Mouse (Mus musculus): Measurements from ENCODE around the gene Fgd3.

Gene Fgd3

GRCm38 (mm10) chr13:49300771-49301170 is 19.3 kb downstream of the Fgd3 start:
- no peak for DNase-seq (ENCODE audit: low spot score)

- no peak for DNase-seq (ENCODE audit: low spot score)
These were observed 21.4 kb downstream of the Fgd3 start for GRCm38 (mm10) chr13:49298514-49299381.

DNA sequence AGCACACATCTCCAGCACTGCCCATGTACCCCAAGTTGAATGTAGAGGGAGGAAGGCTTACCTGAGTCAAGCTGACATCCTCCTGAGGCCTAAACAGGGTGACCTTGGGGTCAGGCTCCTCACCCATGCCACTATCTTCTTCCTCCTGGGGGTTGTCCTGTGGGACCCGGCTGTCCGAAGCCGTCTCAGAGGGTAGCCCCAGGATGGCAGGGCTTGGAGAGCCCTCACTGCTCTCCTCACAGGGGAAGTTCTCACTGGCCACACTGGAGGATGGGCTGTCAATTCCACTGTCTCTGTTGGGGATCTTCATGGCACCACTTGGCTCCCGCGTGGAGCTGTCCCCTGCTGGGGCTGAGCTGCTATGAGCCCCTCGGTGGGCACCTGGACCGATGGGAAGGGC is 23.8 kb downstream of the Fgd3 start:
- DNase-seq (ENCODE audit: low spot score): no peak

DNA sequence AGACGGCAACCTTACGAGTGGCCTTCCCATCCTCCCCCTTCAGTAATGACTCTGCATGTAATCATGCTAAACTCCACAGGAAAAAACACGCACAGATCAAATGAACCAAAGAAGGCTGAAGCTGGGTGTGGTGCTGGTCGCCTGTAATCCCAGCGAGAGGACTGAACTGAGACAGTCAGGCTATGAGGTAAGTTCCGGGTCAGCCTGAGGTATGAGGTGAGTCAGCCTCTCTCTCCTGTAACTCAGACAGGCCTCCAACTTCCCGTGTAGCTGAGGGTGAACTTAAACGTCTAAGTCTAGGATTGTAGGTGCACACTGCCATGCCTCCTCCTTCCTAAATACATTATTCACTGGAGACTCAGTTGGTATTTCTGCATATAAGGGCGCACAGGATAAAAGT is 26.0 kb downstream of the Fgd3 start:
- no peak for DNase-seq (ENCODE audit: low spot score)

GRCm38 (mm10) chr13:49291949-49292348 is 28.2 kb downstream of the Fgd3 start:
- DNase-seq (ENCODE audit: low spot score): no peak

GRCm38 (mm10) chr13:49291398-49291797 is 28.7 kb downstream of the Fgd3 start:
- no peak for DNase-seq (ENCODE audit: low spot score)

- no peak for DNase-seq (ENCODE audit: low spot score)
These were observed 32.9 kb downstream of the Fgd3 start for GRCm38 (mm10) chr13:49287224-49287623.

GRCm38 (mm10) chr13:49286750-49287149 is 33.4 kb downstream of the Fgd3 start:
- DNase-seq (ENCODE audit: low spot score): no peak

DNA sequence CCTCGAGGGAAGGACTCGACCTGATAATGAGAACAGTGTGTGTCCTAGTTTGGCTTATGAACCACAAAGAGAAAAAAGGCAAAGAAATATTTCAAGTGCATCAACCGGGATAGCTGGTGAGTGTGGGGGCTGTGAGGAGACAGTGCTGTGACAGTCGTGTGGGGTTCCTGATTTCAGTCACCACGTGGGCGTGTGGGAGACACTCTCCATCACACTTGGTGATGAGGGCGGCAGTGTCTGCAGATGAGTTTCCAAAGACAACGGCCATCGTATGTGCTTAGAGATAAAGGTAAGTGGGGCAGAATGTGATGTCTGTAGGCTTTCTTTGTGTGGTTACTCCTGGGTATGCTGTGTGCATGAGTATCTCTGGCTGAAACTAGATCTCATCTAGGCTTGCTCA is 36.4 kb downstream of the Fgd3 start:
- DNase-seq (ENCODE audit: low spot score): no peak

GRCm38 (mm10) chr13:49282168-49282567 is 37.9 kb downstream of the Fgd3 start:
- no peak for DNase-seq (ENCODE audit: low spot score)

GRCm38 (mm10) chr13:49271831-49272765 is 48.0 kb downstream of the Fgd3 start:
- DNase-seq (ENCODE audit: low spot score): no peak

- no peak for DNase-seq (ENCODE audit: low spot score)
These were observed 49.6 kb downstream of the Fgd3 start for GRCm38 (mm10) chr13:49270500-49270899.

DNA sequence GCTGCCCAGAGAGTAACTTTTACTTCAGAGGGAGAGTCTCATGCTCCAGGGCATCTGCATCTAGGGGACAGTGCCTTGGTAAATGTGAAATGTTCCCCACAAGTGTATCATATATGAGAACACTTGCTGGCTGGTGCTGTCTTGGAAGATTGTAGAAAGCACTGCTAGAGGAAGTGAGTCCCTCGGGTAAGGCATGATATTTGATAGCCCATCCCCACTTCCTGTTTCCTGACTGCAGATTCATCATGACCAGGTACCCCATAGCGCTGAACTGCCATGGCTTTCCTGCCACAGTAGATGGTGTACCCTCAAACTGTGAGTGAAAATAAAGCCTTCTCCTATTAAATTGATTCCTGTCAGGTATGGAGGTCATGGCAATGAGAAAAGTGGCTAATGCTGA is 52.5 kb downstream of the Fgd3 start:
- no peak for DNase-seq (ENCODE audit: low spot score)

DNA sequence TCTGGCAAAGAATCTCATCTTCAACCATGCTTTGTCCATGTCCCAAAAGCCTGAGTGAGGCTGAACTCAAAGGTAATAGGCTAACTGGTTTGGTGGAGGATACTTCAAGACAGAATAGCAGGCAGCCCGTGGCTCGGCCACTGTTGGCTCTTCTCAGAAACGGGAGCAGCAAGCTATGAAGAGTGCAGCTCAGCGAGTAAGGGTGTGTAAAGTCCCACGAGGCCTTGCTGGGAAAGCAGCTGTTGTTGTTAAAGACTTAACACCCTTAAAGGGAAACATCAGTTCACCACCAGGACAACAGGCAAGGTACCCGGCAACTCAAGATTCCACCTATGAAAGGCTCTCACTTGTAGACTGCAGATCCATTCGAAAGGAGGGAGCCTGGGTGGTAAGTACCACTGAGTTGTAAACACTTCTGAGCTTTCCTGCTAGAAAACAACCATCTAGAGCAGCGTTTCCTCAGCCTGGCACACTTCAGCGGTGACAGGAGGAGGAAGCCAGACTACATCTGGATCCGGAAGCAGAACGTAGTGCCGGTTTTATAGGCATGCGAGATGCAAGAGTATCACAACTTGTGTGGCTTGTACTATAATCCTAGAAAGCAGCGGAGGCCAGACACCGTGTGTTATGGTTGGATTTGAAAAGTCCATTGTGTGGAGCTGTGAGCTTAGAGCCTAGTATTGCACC is 59.9 kb downstream of the Fgd3 start:
- DNase-seq (ENCODE audit: low spot score): no peak

DNA sequence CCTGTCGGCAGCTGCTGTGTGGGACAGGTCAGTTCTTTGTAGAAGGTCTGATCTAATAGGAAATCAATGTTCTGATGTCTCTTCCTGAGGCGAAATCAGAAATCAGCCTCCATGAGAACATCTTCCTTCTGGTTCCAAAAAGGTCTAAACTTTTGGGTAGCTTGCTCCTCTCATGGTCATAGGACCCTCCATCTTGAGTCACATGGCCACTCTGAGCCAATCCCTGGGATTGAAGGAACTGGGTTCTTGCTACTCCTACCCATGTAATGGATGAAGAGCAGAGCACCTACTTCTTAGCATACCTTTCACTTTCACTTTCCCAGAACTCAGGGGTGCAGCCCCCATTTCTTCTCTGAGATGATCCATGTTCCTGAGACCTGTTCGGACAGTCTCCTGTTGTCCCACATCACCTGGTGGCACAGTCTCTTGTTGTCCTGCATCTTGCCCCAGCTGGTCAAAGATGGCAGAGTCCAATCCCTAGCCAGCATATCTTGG is 62.2 kb downstream of the Fgd3 start:
- DNase-seq (ENCODE audit: low spot score): no peak

GRCm38 (mm10) chr13:49252746-49253145 is 67.4 kb downstream of the Fgd3 start:
- no peak for DNase-seq (ENCODE audit: low spot score)

DNA sequence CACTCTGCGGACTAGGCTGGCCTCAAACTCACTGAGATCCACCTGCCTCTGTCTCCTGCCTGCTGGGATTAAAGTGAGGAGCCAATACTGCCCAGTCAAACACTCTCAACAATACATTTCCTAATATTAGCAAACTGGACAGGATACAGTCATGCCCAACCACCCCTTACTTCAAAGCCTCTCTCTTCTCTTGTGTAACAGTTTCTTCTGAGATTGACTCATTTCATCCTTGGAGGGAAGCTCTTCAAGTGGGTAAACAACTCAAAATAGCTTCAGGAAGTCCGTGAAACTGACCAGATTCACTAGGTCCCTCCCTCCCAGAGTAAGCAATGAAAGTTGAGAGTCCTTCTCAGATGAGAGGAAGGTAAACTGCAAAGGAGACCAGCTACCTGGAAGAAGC is 68.0 kb downstream of the Fgd3 start:
- DNase-seq (ENCODE audit: low spot score): no peak

DNA sequence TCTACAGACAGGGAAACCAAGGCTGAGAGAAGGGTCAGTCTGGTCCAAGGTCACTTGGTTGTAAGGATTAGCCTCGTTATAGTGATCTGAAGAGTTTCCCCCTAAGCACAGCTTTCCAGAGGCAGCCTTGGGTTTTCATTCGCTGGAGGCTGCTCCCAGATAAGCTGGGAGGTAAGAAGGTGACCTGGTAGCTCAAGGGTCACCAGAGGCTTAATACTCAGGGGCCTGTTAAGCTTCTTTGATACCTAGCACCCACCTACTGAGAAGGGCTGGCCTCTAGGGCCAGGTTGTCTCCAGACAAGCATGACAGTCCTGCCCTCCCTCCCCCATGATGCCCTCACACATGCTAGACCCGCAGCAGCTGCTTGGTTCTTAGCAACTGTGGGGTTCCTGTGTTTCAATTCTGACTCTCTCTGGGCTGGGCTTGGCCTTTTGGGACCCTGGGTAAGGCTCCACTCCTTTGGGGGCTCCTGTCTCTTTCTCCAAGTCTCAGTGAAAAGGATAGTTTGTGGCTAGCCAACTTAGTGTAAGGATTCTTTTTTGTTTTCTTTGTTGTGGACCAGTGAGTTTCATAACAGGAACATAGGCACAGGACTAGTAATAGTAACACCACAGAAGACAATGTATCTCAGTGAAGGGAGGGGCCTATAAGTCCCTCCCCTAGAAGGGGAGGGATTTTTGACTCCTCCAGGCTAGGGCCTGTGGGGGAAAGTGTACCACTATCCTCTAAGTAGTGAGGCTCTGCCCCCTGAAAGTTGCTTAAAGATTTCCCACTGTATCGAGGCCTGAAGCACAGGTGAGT is 69.2 kb downstream of the Fgd3 start:
- no peak for DNase-seq (ENCODE audit: low spot score)

DNA sequence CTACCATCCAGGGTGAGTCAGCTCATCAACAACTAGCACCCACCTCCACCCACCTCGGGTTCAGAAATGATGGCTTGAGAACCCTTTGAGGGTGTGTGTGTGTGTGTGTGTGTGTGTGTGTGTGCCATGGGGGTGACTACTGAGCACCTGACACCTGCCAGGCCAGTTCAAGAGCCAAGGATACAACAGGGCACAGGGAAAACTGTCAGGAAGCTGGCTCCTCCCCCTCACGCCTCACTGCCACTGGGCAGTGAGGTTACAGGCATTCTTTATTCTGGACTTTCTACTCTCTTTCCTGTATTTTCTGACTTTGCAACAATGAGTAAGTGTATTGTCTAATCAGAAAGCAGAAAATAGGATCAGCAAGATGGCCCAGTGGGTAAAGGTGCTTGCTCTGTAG is 70.5 kb downstream of the Fgd3 start:
- no peak for DNase-seq (ENCODE audit: low spot score)

GRCm38 (mm10) chr13:49248923-49249322 is 71.2 kb downstream of the Fgd3 start:
- DNase-seq (ENCODE audit: low spot score): no peak

DNA sequence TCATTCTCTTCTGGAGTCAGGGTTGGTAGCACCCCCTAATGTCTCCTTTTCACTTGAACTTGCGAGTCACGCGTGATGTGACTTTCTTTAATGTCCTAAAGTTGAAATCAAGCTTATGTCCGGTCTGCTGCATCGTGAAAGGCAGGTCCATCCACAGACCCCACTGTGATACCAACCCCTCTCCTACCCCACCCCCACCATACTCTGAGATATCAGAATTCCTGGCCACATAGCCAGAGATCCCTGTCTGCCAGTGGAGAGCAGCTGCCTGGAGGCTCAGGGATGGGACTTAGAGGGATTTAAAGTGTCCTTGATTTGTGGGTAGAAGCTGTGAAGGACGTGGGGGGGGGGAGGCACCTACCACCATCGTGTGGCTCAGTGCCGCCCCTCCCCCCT is 71.6 kb downstream of the Fgd3 start, which contains the start of gene Susd3:
Gene Susd3 (minus strand): TSS at position 240 of the 396 bp plus-strand sequence.
- DNase-seq (ENCODE audit: low spot score): no peak
